Mouse (Mus musculus) CH12.LX (cell line): Measurements from ENCODE around the gene Tnfsf10.
"Not testable (repeated sequence)": the region's sequence is repeated elsewhere in the genome, so short reads cannot be mapped to it uniquely, and the experiment has no call there.

Experiments
- CTCF ChIP-seq, 2 experiments: IDR thresholded peaks in 1 of 2; conservative IDR thresholded peaks in 1 of 2; 2 replicates each; pipeline ENCODE4 v1.5.1; 2011 to 2012; ENCODE audit warnings: low read depth in 2 of 2, low read length in 2 of 2, improper control_type of control experiment in 1 of 2, inconsistent platforms in 1 of 2, mild to moderate bottlenecking in 1 of 2, moderate library complexity in 1 of 2
- ELF1 ChIP-seq: IDR thresholded peaks from 2 replicates; pipeline ENCODE4 v1.6.1; 2014; ENCODE audit warnings: low read depth, mild to moderate bottlenecking, inconsistent platforms, low read length, improper control_type of control experiment
- GABPA ChIP-seq: IDR thresholded peaks from 2 replicates; pipeline ENCODE4 v1.6.1; 2012; ENCODE audit warnings: low read depth, low read length, improper control_type of control experiment, inconsistent platforms; ENCODE audit not compliant: insufficient replicate concordance
- MAX ChIP-seq: IDR thresholded peaks from 2 replicates; pipeline ENCODE4 v1.6.1; 2011; ENCODE audit warnings: low read length, improper control_type of control experiment
- MAZ ChIP-seq: IDR thresholded peaks from 2 replicates; pipeline ENCODE4 v1.6.1; 2012; ENCODE audit warnings: low read depth, mild to moderate bottlenecking, inconsistent platforms, low read length, improper control_type of control experiment, moderate library complexity
- POLR2A ChIP-seq: IDR thresholded peaks from 2 replicates; pipeline ENCODE4 v1.6.1; 2011; ENCODE audit warnings: low read depth, mild to moderate bottlenecking, improper control_type of control experiment, low read length
- USF2 ChIP-seq: conservative IDR thresholded peaks from 2 replicates; pipeline ENCODE4 v1.6.1; 2011; ENCODE audit warnings: low read depth, low read length, improper control_type of control experiment
- ZNF384 ChIP-seq: IDR thresholded peaks from 2 replicates; pipeline ENCODE4 v1.6.1; 2012; ENCODE audit warnings: low read depth, low read length, improper control_type of control experiment, inconsistent platforms

DNA sequence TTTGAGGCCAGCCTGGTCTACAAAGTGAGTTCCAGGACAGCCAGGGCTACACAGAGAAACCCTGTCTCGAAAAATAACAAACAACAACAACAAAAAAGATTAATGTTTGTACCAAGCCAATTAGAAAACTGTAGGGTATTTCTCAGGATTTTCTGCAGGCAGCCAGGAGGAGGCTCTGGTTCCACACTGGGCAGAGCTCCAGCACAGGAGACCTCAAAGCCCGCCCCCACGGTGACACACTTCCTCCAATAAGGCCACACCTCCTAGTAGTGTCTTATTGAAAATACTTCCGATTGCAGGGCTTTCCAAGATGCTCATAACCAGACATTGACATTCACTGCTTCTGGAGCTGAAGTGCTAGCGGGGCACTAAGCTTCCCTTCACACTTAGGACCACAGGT lies 25.9 kb upstream of the Tnfsf10 start:
- TF ChIP-seq POLR2A, GABPA, ZNF384, MAZ, USF2, MAX: not testable (repeated sequence)
- TF ChIP-seq CTCF (conservative IDR thresholded peaks at IDR 0.05 in 1 of 2, IDR thresholded peaks at IDR 0.05 in 1 of 2; ENCODE audit: low read depth in 2 of 2, low read length in 2 of 2) (peak in 1 of 2 experiments; percentile 54; a peak in 2 of 4 replicates), ELF1 (peak; percentile 17; the same call in 1 of the 2 replicates)
